Mouse (Mus musculus): ENCODE results near the gene Cetn3. TPM values are rescaled to one million over a fixed set of nuclear protein-coding genes. Genes with fewer than 3 reads are reported as not detected.

Cetn3 gene
- polyA plus RNA-seq, 1 experiment from 2014 or later = 308 TPM

GRCm38 (mm10) chr13:81776217-81776616 is 6.7 kb upstream of the Cetn3 start:
- no peak for ATAC-seq
- Histone ChIP-seq H3K4me2 (no peak overlapping the region), H3K36me3 (ENCODE audit: poor library complexity, severe bottlenecking) (no peaks in the 10 kb centered on the region), H3K4me1 (no peaks in the 10 kb centered on the region), H3K9me3 (replicated peaks) (no peaks in the 10 kb centered on the region), H3K4me3 (no peak overlapping the region), H3K27me3 (no peaks in the 10 kb centered on the region), H3K9ac (no peak overlapping the region), H3K27ac (no peak overlapping the region)
- 78% methylated on average over 3 of the region's 3 CpGs for WGBS

GRCm38 (mm10) chr13:81782475-81782874 is 402 bp upstream of the Cetn3 start:
- WGBS = 48% methylated on average over 9 of the region's 9 CpGs
- H3K9me3 ChIP-seq (replicated peaks) = no peaks in the 10 kb centered on the region

GRCm38 (mm10) chr13:81783405-81784342 is 797 bp downstream of the Cetn3 start:
- H3K9ac ChIP-seq = peak overlapping the region; percentile 69
- peaks cover 29% of the 10 kb centered on the region for H3K4me1 ChIP-seq
- peak; percentile 97 for ATAC-seq
- H3K27me3 ChIP-seq = no peaks in the 10 kb centered on the region
- H3K36me3 ChIP-seq (ENCODE audit: poor library complexity, severe bottlenecking) = peaks cover 13% of the 10 kb centered on the region
- WGBS = under 1% methylated on average over 62 of the region's 62 CpGs
- peak overlapping the region; percentile 73 for H3K4me2 ChIP-seq
- peak overlapping the region; percentile 56 for H3K4me3 ChIP-seq
- no peaks in the 10 kb centered on the region for H3K9me3 ChIP-seq (replicated peaks)
- H3K27ac ChIP-seq = peak overlapping the region; percentile 97

More at GRCm38 (mm10) chr13:81782475-81782874, 402 bp upstream of the Cetn3 start:
- peaks cover 4% of the 10 kb centered on the region; the same call in 1 of the 2 replicates for H3K36me3 ChIP-seq (ENCODE audit: poor library complexity, severe bottlenecking)
- peak overlapping the region; percentile 97 for H3K27ac ChIP-seq
- no peak for ATAC-seq
- H3K9ac ChIP-seq = peak overlapping the region; percentile 69
- peak overlapping the region; percentile 56 for H3K4me3 ChIP-seq
- H3K4me1 ChIP-seq = peaks cover 29% of the 10 kb centered on the region
- H3K27me3 ChIP-seq = no peaks in the 10 kb centered on the region
- H3K4me2 ChIP-seq = peak overlapping the region; percentile 73

- Histone ChIP-seq H3K27me3 (no peaks in the 10 kb centered on the region), H3K4me2 (peak overlapping the region; percentile 54), H3K36me3 (ENCODE audit: poor library complexity, severe bottlenecking) (peaks cover 27% of the 10 kb centered on the region), H3K9me3 (replicated peaks) (no peaks in the 10 kb centered on the region), H3K27ac (peak overlapping the region; percentile 54), H3K9ac (peak overlapping the region; percentile 50), H3K4me3 (peak overlapping the region; percentile 19), H3K4me1 (peaks cover 29% of the 10 kb centered on the region)
- no peak for ATAC-seq
- WGBS = 43% methylated on average over 11 of the region's 11 CpGs
Measured at GRCm38 (mm10) chr13:81785766-81786480, 3.0 kb downstream of the Cetn3 start.

GRCm38 (mm10) chr13:81790160-81790559 is 7.3 kb downstream of the Cetn3 start:
- WGBS = 97% methylated on average over 8 of the region's 8 CpGs
- Histone ChIP-seq H3K4me1 (peaks cover 12% of the 10 kb centered on the region), H3K27me3 (no peaks in the 10 kb centered on the region), H3K36me3 (ENCODE audit: poor library complexity, severe bottlenecking) (peaks cover 42% of the 10 kb centered on the region), H3K4me2 (no peak overlapping the region), H3K27ac (no peak overlapping the region), H3K9me3 (replicated peaks) (no peaks in the 10 kb centered on the region), H3K4me3 (no peak overlapping the region), H3K9ac (no peak overlapping the region)
- ATAC-seq = no peak

GRCm38 (mm10) chr13:81791861-81792260 is 9.0 kb downstream of the Cetn3 start:
- H3K9ac ChIP-seq = no peak overlapping the region
- H3K4me3 ChIP-seq = no peak overlapping the region
- no peak overlapping the region for H3K4me2 ChIP-seq
- H3K27me3 ChIP-seq = no peaks in the 10 kb centered on the region
- H3K27ac ChIP-seq = no peak overlapping the region
- no peaks in the 10 kb centered on the region for H3K9me3 ChIP-seq (replicated peaks)
- WGBS = 91% methylated on average over 8 of the region's 8 CpGs
- H3K36me3 ChIP-seq (ENCODE audit: poor library complexity, severe bottlenecking) = peaks cover 42% of the 10 kb centered on the region
- ATAC-seq = no peak
- H3K4me1 ChIP-seq = no peaks in the 10 kb centered on the region

GRCm38 (mm10) chr13:81793850-81794249 is 11.0 kb downstream of the Cetn3 start:
- WGBS = 82% methylated on average over 1 of the region's 1 CpGs
- Histone ChIP-seq H3K9ac (no peak overlapping the region), H3K4me1 (no peaks in the 10 kb centered on the region), H3K36me3 (ENCODE audit: poor library complexity, severe bottlenecking) (peaks cover 27% of the 10 kb centered on the region), H3K27ac (no peak overlapping the region), H3K4me2 (no peak overlapping the region), H3K27me3 (no peaks in the 10 kb centered on the region), H3K9me3 (replicated peaks) (no peaks in the 10 kb centered on the region), H3K4me3 (no peak overlapping the region)
- no peak for ATAC-seq

- Histone ChIP-seq H3K27me3 (no peaks in the 10 kb centered on the region), H3K4me2 (no peak overlapping the region), H3K9me3 (replicated peaks) (no peaks in the 10 kb centered on the region), H3K4me1 (no peaks in the 10 kb centered on the region), H3K4me3 (no peak overlapping the region), H3K9ac (no peak overlapping the region), H3K27ac (no peak overlapping the region), H3K36me3 (ENCODE audit: poor library complexity, severe bottlenecking) (peaks cover 4% of the 10 kb centered on the region; the same call in 1 of the 2 replicates)
- no peak for ATAC-seq
- WGBS = 34% methylated on average over 3 of the region's 3 CpGs
Measured at GRCm38 (mm10) chr13:81801121-81801520, 18.2 kb downstream of the Cetn3 start.

- no peaks in the 10 kb centered on the region for H3K9me3 ChIP-seq (replicated peaks)
- no peak overlapping the region for H3K4me2 ChIP-seq
- no peak overlapping the region for H3K9ac ChIP-seq
- WGBS = 90% methylated on average over 4 of the region's 4 CpGs
- H3K27me3 ChIP-seq = no peaks in the 10 kb centered on the region
- no peak overlapping the region for H3K27ac ChIP-seq
- no peak overlapping the region for H3K4me3 ChIP-seq
- H3K36me3 ChIP-seq (ENCODE audit: poor library complexity, severe bottlenecking) = peaks cover 4% of the 10 kb centered on the region; the same call in 1 of the 2 replicates
- no peaks in the 10 kb centered on the region for H3K4me1 ChIP-seq
- no peak for ATAC-seq
Measured at GRCm38 (mm10) chr13:81803713-81804112, 20.8 kb downstream of the Cetn3 start.

- Histone ChIP-seq H3K36me3 (ENCODE audit: poor library complexity, severe bottlenecking) (no peaks in the 10 kb centered on the region), H3K9me3 (replicated peaks) (no peaks in the 10 kb centered on the region)
- no peak for ATAC-seq
Measured at GRCm38 (mm10) chr13:81822750-81823149, 39.9 kb downstream of the Cetn3 start.

GRCm38 (mm10) chr13:81824576-81825330 is 41.9 kb downstream of the Cetn3 start:
- 83% methylated on average over 11 of the region's 11 CpGs for WGBS
- Histone ChIP-seq H3K27me3 (no peaks in the 10 kb centered on the region), H3K4me1 (0 out of 2 replicates have a peak, but pooled peaks cover 8% of the 10 kb centered on the region), H3K27ac (no peak overlapping the region), H3K36me3 (ENCODE audit: poor library complexity, severe bottlenecking) (no peaks in the 10 kb centered on the region), H3K4me2 (no peak overlapping the region), H3K9me3 (replicated peaks) (no peaks in the 10 kb centered on the region), H3K9ac (no peak overlapping the region), H3K4me3 (no peak overlapping the region)
- no peak for ATAC-seq

More at GRCm38 (mm10) chr13:81822750-81823149, 39.9 kb downstream of the Cetn3 start:
- no peaks in the 10 kb centered on the region for H3K27me3 ChIP-seq
- H3K9ac ChIP-seq = no peak overlapping the region
- H3K4me3 ChIP-seq = no peak overlapping the region
- H3K27ac ChIP-seq = no peak overlapping the region
- no peak overlapping the region for H3K4me2 ChIP-seq
- 0 out of 2 replicates have a peak, but pooled peaks cover 3% of the 10 kb centered on the region for H3K4me1 ChIP-seq
